Mouse (Mus musculus): ENCODE data around the gene Mgll.

DNA sequence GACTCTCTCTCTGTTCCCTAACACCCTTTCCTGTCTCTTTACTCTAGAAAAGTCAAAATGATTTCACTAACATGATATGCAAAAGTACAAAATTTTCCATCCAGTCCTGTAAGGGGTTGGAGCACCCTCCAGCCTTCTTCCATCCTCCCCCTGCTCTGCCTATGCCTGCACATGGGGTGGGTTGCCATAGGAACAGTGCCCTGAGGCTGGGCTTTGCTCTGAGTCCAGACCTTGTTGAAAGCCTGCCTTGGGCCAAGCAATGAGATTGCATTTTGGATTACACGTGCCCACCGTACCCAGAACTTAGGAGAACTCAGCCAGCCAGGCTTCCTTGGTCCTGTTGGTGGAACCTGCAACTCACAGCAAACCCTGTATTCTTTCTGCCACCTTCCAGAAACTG, 69.0 kb downstream of the Mgll start:
- TF ChIP-seq CTCF (IDR thresholded peaks at IDR 0.05; ENCODE audit: insufficient read depth, low read depth, low read length) (no peak), POLR2A (IDR thresholded peaks at IDR 0.05; ENCODE audit: insufficient read depth, low read depth, low read length) (no peak)

Data from olfactory bulb, adult 2 months (tissue).